Mouse (Mus musculus) lung, adult 10 weeks (tissue): ENCODE results near the gene Gm28372. TPM values are rescaled to one million over a fixed set of nuclear protein-coding genes. Genes with fewer than 3 reads are reported as not detected.

Experiments used
- polyA plus RNA-seq: library from polyadenylated mRNA; stranded (reverse); fragments of 350-450 nt; fragmentation: Illumina TruSeq; extraction: RNeasy Lipid Tissue Mini Kit (QIAGEN cat#74804); gene quantifications from one replicate; pipeline ENCODE4 v1.2.3, GENCODE M21; 2014; ENCODE audit warnings: low read depth, low replicate concordance; ENCODE audit not compliant: insufficient read depth

Gene Gm28372
- not detected for polyA plus RNA-seq

DNA sequence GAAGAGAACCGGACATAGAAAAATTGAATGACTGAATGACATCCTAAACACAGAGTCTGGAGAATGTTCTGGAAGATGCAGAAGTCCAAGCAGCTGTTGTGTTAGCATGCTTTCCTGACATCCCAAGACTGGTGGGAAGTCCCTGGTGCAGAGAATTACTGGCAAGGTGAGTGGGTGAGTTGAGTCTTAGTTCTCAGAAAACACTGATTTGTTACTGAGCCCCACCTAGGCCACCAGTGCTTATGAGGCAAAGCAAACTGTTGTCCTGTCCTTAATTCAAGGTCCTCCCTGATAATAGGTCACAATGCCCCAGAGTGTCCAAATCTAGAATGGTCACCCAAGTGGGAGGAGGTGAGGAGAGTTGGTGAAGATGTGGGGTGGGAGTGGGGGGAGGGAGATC is at the start of gene Gm28372, which contains the start of gene 1700020A23Rik:
Gene Gm28372, plus strand, starts transcription at position 301 of the 400 bp plus-strand sequence.
Gene 1700020A23Rik, plus strand, starts transcription at position 321 of the 400 bp plus-strand sequence.

GRCm38 (mm10) chr2:130397186-130397985 is 7.7 kb upstream of the Gm28372 start, which contains the start of gene Cpxm1:
TSS of gene Cpxm1 (minus strand) at chr2:130397574.

GRCm38 (mm10) chr2:130406178-130406577 is 1.1 kb downstream of the Gm28372 start, which contains the start of gene Tmem239:
TSS of gene Tmem239 (plus strand) at chr2:130406478.

GRCm38 (mm10) chr2:130424126-130424853 is 19.3 kb downstream of the Gm28372 start, which contains the start of the genes Vps16 and Pced1a:
TSS of gene Vps16 (plus strand) at chr2:130424339.
TSS of gene Pced1a (minus strand) at chr2:130424701.

GRCm38 (mm10) chr2:130449794-130450433 is 44.9 kb downstream of the Gm28372 start, which contains the start of gene Ptpra:
TSS of gene Ptpra (plus strand) at chr2:130450278.

Other genes starting within 250 kb of the Gm28372 start
- gene Snrpb, start 225.8 kb upstream of the Gm28372 start, polyA plus RNA-seq = 247 TPM
- gene Tmc2, start 210.0 kb upstream of the Gm28372 start, polyA plus RNA-seq = not detected
- 42.9 TPM for gene Nop56, start 130.8 kb upstream of the Gm28372 start, polyA plus RNA-seq
- gene Idh3b, start 120.7 kb upstream of the Gm28372 start, polyA plus RNA-seq = 75.8 TPM
- gene Ebf4, start 110.1 kb upstream of the Gm28372 start, polyA plus RNA-seq = 1.2 TPM
- 16.6 TPM for gene Cpxm1, start 7.7 kb upstream of the Gm28372 start, polyA plus RNA-seq
- gene 1700020A23Rik, start within 50 bp of the Gm28372 start, polyA plus RNA-seq = not detected
- gene Tmem239, start 1.2 kb downstream of the Gm28372 start, polyA plus RNA-seq = not detected
- gene Vps16, start 19.1 kb downstream of the Gm28372 start, polyA plus RNA-seq = 49.0 TPM
- gene Pced1a, start 19.5 kb downstream of the Gm28372 start, polyA plus RNA-seq = 5.8 TPM
- gene Ptpra, start 45.0 kb downstream of the Gm28372 start, polyA plus RNA-seq = 37.3 TPM
- gene Mrps26, start 158.5 kb downstream of the Gm28372 start, polyA plus RNA-seq = 35.2 TPM
- gene Oxt, start 170.9 kb downstream of the Gm28372 start, polyA plus RNA-seq = not detected
- not detected for gene Avp, start 177.3 kb downstream of the Gm28372 start, polyA plus RNA-seq
- 4.1 TPM for gene Fastkd5, start 224.8 kb downstream of the Gm28372 start, polyA plus RNA-seq
- 2.2 TPM for gene Ubox5, start 224.8 kb downstream of the Gm28372 start, polyA plus RNA-seq
- 3.0 TPM for gene Lzts3, start 237.6 kb downstream of the Gm28372 start, polyA plus RNA-seq